Mouse (Mus musculus): ENCODE measurements around the gene Adgrl3. TPM values are rescaled to one million over a fixed set of nuclear protein-coding genes. Genes with fewer than 3 reads are reported as not detected.

The Adgrl3 gene
- polyA plus RNA-seq, 1 experiment from 2014 or later = 9.0 TPM

DNA sequence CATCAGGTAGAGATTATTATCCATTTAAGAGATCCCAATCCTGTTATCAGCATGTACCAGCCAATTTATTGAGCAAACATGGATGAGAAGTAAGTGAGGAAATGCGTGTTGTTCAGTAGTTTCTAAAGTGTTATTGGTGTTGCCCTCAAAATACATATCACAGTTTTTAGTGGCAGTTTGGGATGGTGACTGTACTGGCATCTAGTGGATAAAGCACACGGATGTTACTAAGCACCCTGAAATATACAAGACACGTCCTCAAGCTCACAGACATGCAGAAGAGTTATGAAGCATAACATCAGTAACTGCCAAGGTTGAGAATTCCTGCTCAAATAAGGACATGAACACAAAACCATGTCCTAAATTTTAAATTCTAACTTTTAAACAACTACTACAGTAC, 601.8 kb downstream of the Adgrl3 start:
- 80% methylated on average over 3 of the region's 3 CpGs for WGBS
- no peak for DNase-seq (ENCODE audit: low spot score)
- no peaks in the 10 kb centered on the region for H3K36me3 ChIP-seq
- no peak overlapping the region for H3K27ac ChIP-seq
- no peaks in the 10 kb centered on the region for H3K9me3 ChIP-seq
- H3K4me1 ChIP-seq = no peaks in the 10 kb centered on the region
- H3K4me3 ChIP-seq = no peak overlapping the region
- no peaks in the 10 kb centered on the region for H3K27me3 ChIP-seq (ENCODE audit: insufficient read depth, poor library complexity, severe bottlenecking)

DNA sequence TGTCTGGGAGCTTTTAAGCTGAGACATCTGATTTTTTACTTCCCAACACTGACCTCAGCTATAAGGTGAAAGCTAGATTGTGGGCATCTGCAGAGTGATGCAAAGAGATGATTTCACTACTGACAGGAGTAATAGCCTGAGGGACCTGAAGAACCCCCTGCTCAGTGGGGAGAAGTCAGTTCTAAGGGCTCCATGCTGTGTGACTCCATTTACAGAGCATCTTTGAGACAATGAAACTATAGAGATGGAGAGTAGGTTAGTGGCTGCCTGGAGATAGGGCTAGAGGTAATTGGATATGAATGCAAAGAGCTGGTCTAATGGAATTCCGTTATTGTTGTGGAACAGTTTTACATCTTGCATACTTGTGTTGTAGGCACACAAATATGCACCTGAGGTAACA, 603.9 kb downstream of the Adgrl3 start:
- no peak overlapping the region for H3K27ac ChIP-seq
- no peaks in the 10 kb centered on the region for H3K27me3 ChIP-seq (ENCODE audit: insufficient read depth, poor library complexity, severe bottlenecking)
- 41% methylated on average over 1 of the region's 1 CpGs for WGBS
- no peaks in the 10 kb centered on the region for H3K9me3 ChIP-seq
- no peaks in the 10 kb centered on the region for H3K36me3 ChIP-seq
- no peaks in the 10 kb centered on the region for H3K4me1 ChIP-seq
- DNase-seq (ENCODE audit: low spot score) = no peak
- no peak overlapping the region for H3K4me3 ChIP-seq

DNA sequence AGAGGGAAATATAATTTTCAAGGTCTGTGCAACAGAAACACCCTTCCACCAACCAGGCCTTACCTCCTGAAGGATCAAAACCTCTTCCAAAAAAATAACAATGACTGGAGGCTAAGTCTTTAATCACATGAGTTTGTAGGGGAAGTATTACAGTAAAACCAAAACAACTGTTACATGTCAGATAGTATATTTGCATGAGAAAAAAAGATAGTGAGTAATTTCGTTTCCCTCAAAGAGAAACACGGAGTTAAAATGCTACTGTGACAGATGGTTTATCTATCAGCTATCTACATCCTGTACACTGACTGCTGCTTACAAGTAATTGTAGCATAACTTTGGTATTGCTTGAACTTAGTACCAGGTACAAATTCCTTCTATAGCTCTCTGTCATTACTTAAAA, 616.2 kb downstream of the Adgrl3 start:
- no peaks in the 10 kb centered on the region for H3K36me3 ChIP-seq
- DNase-seq (ENCODE audit: low spot score) = no peak
- H3K27ac ChIP-seq = no peak overlapping the region
- no peak overlapping the region for H3K4me3 ChIP-seq
- H3K9me3 ChIP-seq = no peaks in the 10 kb centered on the region
- 57% methylated on average over 2 of the region's 2 CpGs for WGBS
- H3K27me3 ChIP-seq (ENCODE audit: insufficient read depth, poor library complexity, severe bottlenecking) = no peaks in the 10 kb centered on the region
- H3K4me1 ChIP-seq = no peaks in the 10 kb centered on the region

DNA sequence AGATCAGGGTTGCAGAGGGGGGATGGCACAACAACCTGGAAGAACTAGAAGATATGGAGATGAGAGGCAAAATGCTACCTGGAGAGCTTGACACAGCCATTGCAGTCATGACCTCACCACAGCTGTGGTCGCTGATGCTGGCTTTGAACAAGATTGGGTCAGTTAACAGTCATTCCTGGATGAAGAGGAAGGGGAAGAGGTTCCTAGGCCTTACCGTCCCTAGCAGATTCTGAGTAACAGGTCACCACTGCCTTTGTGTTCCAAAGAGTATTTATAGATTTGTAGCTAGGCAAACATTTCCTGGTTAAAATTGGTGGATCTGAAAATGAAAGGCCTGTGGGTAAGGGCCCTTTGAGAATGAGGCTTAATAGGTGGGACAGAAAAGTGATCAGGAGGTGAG, 618.5 kb downstream of the Adgrl3 start:
- no peaks in the 10 kb centered on the region for H3K9me3 ChIP-seq
- H3K27ac ChIP-seq = no peak overlapping the region
- H3K4me1 ChIP-seq = no peaks in the 10 kb centered on the region
- 83% methylated on average over 2 of the region's 2 CpGs for WGBS
- H3K36me3 ChIP-seq = no peaks in the 10 kb centered on the region
- DNase-seq (ENCODE audit: low spot score) = no peak
- no peaks in the 10 kb centered on the region for H3K27me3 ChIP-seq (ENCODE audit: insufficient read depth, poor library complexity, severe bottlenecking)
- H3K4me3 ChIP-seq = no peak overlapping the region

DNA sequence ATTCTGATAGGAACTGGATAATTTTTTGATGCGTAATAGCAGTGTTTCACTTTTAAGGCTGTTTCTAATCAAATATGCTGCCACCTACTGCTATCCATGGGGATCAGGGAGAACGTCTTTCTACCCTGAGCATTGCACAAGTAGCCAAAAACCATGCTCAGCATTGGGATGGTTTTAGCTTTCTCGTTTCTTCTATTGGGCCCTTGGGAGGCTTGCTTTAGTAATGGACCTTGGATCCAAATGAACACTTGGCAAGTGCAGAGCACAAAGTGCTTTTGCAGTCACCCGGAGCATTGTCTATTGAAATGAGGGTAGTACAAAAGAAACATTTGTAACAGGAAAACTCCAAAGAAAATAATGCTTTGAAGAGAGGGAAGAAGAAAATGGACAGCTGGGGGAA, 620.2 kb downstream of the Adgrl3 start:
- no peak for DNase-seq (ENCODE audit: low spot score)
- Histone ChIP-seq H3K4me1 (no peaks in the 10 kb centered on the region), H3K9me3 (no peaks in the 10 kb centered on the region), H3K27me3 (ENCODE audit: insufficient read depth, poor library complexity, severe bottlenecking) (no peaks in the 10 kb centered on the region), H3K4me3 (no peak overlapping the region), H3K36me3 (no peaks in the 10 kb centered on the region), H3K27ac (no peak overlapping the region)
- WGBS = 76% methylated on average over 4 of the region's 4 CpGs

DNA sequence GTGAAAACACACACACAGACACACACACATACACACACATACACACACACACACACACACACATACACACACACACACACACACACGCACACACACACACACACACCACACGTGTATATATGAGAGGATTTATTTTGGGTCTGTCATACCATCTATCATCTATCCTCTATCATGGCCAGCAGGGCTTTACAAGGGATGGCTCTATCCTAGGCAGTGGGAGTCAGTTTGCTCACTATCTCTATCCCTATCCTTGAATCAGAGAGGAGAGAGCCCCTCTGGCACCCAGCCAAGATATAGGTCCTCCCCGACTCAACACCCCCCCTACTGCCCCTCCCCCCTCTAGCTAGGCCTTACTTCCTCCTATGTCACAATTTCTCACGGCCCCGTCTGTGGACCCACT, 625.6 kb downstream of the Adgrl3 start:
- Histone ChIP-seq H3K4me3 (no peak overlapping the region), H3K27me3 (ENCODE audit: insufficient read depth, poor library complexity, severe bottlenecking) (no peaks in the 10 kb centered on the region), H3K36me3 (no peaks in the 10 kb centered on the region), H3K27ac (no peak overlapping the region), H3K9me3 (no peaks in the 10 kb centered on the region), H3K4me1 (no peaks in the 10 kb centered on the region)
- WGBS = 80% methylated on average over 5 of the region's 5 CpGs
- DNase-seq (ENCODE audit: low spot score) = no peak

DNA sequence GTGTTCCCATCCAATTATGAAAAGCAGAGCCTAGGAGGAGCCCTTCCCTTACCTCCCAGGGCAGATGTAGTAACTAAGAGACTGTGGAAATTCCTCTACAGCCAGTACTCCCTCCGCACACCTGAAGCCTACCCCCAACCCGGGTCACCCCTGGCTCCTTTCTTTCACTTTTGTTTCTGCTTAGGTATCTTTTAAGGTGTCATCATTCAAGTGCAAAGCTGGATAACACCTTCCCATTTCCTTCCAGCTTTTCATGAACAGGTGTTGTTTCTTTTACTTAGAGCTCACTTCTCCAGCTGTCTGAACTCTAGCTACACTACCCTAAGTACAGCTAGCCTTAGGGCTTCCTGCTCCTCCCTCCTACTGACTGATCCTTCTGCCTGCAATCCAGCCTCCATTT, 634.0 kb downstream of the Adgrl3 start:
- DNase-seq (ENCODE audit: low spot score) = no peak
- no peaks in the 10 kb centered on the region for H3K36me3 ChIP-seq
- H3K27me3 ChIP-seq (ENCODE audit: insufficient read depth, poor library complexity, severe bottlenecking) = no peaks in the 10 kb centered on the region
- 57% methylated on average over 2 of the region's 2 CpGs for WGBS
- H3K4me1 ChIP-seq = no peaks in the 10 kb centered on the region
- no peak overlapping the region for H3K4me3 ChIP-seq
- no peak overlapping the region for H3K27ac ChIP-seq
- no peaks in the 10 kb centered on the region for H3K9me3 ChIP-seq

DNA sequence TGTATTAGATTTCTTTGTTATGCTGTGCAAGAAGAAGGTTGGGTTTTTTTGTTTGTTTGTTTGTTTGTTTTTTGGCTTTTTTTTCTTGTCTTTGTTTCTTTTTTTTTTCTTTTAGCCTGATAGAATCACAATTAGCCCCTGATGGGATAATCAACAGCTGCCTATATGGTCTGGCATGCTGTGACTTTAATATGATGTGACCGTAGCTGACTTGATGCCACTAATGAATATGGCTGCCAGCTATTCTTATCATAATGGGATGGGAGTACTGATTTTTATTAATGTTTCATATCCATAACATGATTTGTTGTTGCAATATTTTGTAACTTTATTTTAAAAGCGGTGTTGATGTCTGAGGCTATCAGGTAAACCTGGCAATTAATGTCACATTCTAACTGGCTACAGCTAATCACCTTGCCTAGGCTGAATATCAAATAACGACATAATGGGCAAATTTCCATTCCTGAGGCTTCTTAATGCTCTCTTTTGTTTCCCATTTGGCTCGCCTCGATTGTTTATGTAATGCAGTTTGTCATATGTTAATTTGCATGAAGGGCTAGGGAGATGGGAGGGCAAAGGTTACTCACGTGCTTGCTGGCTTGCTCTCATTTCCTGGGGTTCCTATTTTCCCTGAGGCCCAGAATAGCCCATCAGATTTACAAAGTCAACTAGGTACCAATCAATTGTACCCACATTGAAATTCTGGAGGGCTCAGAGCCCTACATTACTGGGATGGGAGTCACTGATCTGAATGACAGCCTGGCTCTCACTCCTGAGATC, 641.9 kb downstream of the Adgrl3 start:
- H3K4me1 ChIP-seq = no peaks in the 10 kb centered on the region
- no peak for DNase-seq (ENCODE audit: low spot score)
- WGBS = 62% methylated on average over 6 of the region's 6 CpGs
- H3K27ac ChIP-seq = no peak overlapping the region
- H3K36me3 ChIP-seq = no peaks in the 10 kb centered on the region
- no peak overlapping the region for H3K4me3 ChIP-seq
- no peaks in the 10 kb centered on the region for H3K27me3 ChIP-seq (ENCODE audit: insufficient read depth, poor library complexity, severe bottlenecking)
- H3K9me3 ChIP-seq = peaks cover under 1% of the 10 kb centered on the region; the same call in 1 of the 2 replicates

DNA sequence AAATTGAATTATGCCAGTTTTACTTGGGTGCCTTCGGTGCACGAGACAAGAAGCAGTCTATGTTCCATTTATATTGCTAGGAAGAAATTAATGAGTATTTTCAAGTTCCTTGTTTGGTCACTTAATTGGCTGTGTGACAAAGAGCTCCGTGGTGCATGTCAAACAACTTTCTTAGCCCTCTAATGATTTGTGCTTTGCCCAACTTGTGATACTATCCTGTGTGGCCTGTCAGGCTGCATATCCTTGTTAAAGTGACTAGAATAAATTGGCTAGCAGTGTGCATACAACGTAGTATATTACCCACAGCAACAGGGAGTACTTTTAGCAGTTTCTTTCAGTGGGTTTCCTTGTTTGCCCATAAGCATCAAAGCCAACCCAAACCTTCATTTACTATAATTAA, 651.1 kb downstream of the Adgrl3 start:
- Histone ChIP-seq H3K4me1 (no peaks in the 10 kb centered on the region), H3K36me3 (no peaks in the 10 kb centered on the region), H3K27ac (no peak overlapping the region), H3K9me3 (peaks cover 3% of the 10 kb centered on the region; the same call in 1 of the 2 replicates), H3K4me3 (no peak overlapping the region), H3K27me3 (ENCODE audit: insufficient read depth, poor library complexity, severe bottlenecking) (no peaks in the 10 kb centered on the region)
- 79% methylated on average over 4 of the region's 4 CpGs for WGBS
- no peak for DNase-seq (ENCODE audit: low spot score)

DNA sequence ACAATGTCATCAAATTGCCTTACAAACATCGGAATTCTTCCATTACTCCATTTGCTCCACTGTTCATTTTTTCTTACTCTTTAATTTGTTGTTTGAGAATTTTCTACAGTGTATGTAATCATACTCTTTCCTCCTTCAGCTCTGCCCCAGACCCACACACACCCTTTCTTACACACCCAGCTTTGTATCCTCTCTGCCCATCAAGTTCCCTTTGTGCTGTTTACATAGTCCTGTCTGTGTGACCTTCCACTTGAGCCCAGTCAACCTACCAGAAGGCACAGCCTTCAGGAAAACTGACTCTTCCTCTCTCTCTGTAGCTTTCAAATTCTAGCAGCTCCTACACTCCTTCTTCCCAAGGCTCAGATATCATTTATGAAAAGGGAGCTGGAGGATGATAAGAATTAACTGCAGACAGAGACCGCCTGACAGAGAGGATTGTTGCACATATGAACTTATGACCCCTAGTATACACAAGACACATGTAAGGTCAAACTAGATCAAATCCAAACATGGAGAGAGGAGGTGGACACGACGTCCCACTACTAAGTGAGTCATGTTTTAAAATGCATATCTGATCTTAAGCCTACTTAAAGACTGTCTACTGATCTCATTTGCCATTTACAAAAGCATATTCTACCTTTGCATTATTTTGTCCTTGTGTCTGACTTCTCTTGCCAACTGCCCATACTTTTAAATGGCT, 654.5 kb downstream of the Adgrl3 start:
- 73% methylated on average over 4 of the region's 4 CpGs for WGBS
- H3K9me3 ChIP-seq = no peaks in the 10 kb centered on the region

DNA sequence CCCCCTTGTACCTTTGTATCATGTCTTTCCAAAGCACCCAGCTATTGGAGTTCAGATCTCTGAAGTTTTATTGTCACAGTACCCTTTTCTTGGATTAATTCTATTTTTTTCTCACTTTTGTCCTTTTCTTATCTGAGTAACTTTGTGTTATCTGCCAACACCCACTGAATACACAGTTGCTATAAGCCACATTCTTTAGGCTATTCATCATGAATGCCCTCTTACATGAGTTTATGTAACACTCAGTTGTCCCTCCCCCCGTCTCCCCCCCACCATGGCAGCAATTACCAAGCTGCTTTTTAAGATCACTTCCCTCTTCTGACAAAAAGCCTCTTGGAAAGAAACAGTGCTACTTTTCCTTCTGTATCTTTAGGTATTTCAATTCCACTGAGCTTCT, 655.0 kb downstream of the Adgrl3 start:
- H3K36me3 ChIP-seq = no peaks in the 10 kb centered on the region
- no peaks in the 10 kb centered on the region for H3K27me3 ChIP-seq (ENCODE audit: insufficient read depth, poor library complexity, severe bottlenecking)
- no peaks in the 10 kb centered on the region for H3K4me1 ChIP-seq
- no peak overlapping the region for H3K27ac ChIP-seq
- no peak overlapping the region for H3K4me3 ChIP-seq
- H3K9me3 ChIP-seq = no peaks in the 10 kb centered on the region
- 66% methylated on average over 1 of the region's 1 CpGs for WGBS
- no peak for DNase-seq (ENCODE audit: low spot score)

More for the DNA sequence above, 654.5 kb downstream of the Adgrl3 start:
- DNase-seq (ENCODE audit: low spot score) = no peak
- no peak overlapping the region for H3K4me3 ChIP-seq
- no peaks in the 10 kb centered on the region for H3K4me1 ChIP-seq
- H3K27me3 ChIP-seq (ENCODE audit: insufficient read depth, poor library complexity, severe bottlenecking) = no peaks in the 10 kb centered on the region
- H3K27ac ChIP-seq = no peak overlapping the region
- H3K36me3 ChIP-seq = no peaks in the 10 kb centered on the region

DNA sequence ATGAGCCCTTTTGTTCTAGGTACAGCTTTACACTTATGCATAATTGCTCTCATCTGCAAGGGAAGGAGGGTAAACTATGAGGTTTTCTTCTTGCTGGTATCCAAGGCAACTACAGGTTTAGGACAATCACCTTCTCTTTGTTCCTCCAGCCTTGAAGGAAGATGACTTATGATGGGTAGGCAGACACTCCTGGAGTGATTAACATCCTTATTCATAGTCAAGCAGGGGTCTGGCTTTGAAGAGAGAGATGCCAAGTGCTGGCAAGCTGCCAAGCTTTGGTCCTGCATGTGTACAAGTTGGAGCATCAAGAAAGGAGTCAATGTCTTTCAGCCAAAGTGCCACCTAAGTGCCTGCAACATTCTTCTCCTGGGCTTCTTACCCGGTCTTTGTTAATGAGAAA, 657.0 kb downstream of the Adgrl3 start:
- no peaks in the 10 kb centered on the region for H3K9me3 ChIP-seq
- no peaks in the 10 kb centered on the region for H3K27me3 ChIP-seq (ENCODE audit: insufficient read depth, poor library complexity, severe bottlenecking)
- H3K4me3 ChIP-seq = no peak overlapping the region
- H3K27ac ChIP-seq = no peak overlapping the region
- no peaks in the 10 kb centered on the region for H3K4me1 ChIP-seq
- 88% methylated on average over 1 of the region's 1 CpGs for WGBS
- no peaks in the 10 kb centered on the region for H3K36me3 ChIP-seq
- no peak for DNase-seq (ENCODE audit: low spot score)

DNA sequence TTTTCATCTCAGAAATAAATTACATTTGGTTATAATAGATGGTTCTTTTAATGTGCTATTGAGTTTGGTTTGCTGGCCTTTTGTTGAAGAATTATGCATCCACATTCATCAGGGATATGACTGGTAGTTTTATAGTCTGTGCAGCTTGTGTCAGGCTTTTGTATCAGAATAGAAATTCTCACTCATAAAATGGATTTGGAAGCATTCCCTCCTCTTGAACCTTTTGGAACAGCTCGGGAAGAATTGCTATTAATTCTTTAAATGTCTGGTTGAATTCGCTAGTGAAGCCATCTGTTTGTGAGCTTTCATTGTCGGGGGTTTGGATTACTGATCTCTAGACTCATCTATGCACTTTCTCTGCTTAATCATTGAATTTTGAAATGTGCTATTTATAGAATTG, 666.3 kb downstream of the Adgrl3 start:
- no peaks in the 10 kb centered on the region for H3K27me3 ChIP-seq (ENCODE audit: insufficient read depth, poor library complexity, severe bottlenecking)
- no peak for DNase-seq (ENCODE audit: low spot score)
- no peak overlapping the region for H3K4me3 ChIP-seq
- 84% methylated on average over 3 of the region's 3 CpGs for WGBS
- H3K4me1 ChIP-seq = no peaks in the 10 kb centered on the region
- no peaks in the 10 kb centered on the region for H3K9me3 ChIP-seq
- no peaks in the 10 kb centered on the region for H3K36me3 ChIP-seq
- no peak overlapping the region for H3K27ac ChIP-seq
